Mouse (Mus musculus) G1E (cell line): ENCODE results near the gene Ahsa1. TPM values are rescaled to one million over a fixed set of nuclear protein-coding genes. Genes with fewer than 3 reads are reported as not detected.
"Not testable (repeated sequence)": the region's sequence is repeated elsewhere in the genome, so short reads cannot be mapped to it uniquely, and the experiment has no call there.

Source experiments
- ATAC-seq: 2 replicates; pipeline ENCODE4 v1.8.0; 2016; ENCODE audit warnings: mild to moderate bottlenecking; ENCODE audit not compliant: insufficient number of reproducible peaks, poor library complexity, low FRiP score, severe bottlenecking; ENCODE audit errors: extremely low read depth
- DNase-seq: peaks from one replicate; pipeline ENCODE4 v3.0.0; 2012; ENCODE audit warnings: low spot score
- H3K27me3 ChIP-seq: 2 replicates; pipeline ENCODE4 v1.6.1; 2012; ENCODE audit warnings: mild to moderate bottlenecking, low read length, inconsistent platforms; ENCODE audit not compliant: insufficient read depth
- H3K36me3 ChIP-seq: replicated peaks from 2 replicates; pipeline ENCODE3; 2012; ENCODE audit warnings: mild to moderate bottlenecking, inconsistent platforms
- H3K4me1 ChIP-seq: 2 replicates; pipeline ENCODE4 v1.6.1; 2012; ENCODE audit warnings: low read depth, low read length, inconsistent platforms, mixed read lengths; ENCODE audit not compliant: insufficient read depth
- H3K4me3 ChIP-seq: 2 replicates; pipeline ENCODE4 v1.5.1; 2012; ENCODE audit warnings: low read depth, mild to moderate bottlenecking, inconsistent platforms, low read length, moderate library complexity, mixed read lengths
- H3K9me3 ChIP-seq: replicated peaks from 2 replicates; pipeline ENCODE4 v1.6.1; 2012; ENCODE audit warnings: inconsistent platforms
- CTCF ChIP-seq: IDR thresholded peaks from 2 replicates; pipeline ENCODE4 v1.5.1; 2012; ENCODE audit warnings: low read depth, low read length, inconsistent platforms, mixed read lengths
- GATA1 ChIP-seq: IDR thresholded peaks from 2 replicates; pipeline ENCODE4 v1.6.1; 2012; ENCODE audit warnings: borderline replicate concordance, low read length, inconsistent platforms, mixed read lengths
- GATA2 ChIP-seq: IDR thresholded peaks from 2 replicates; pipeline ENCODE4 v1.6.1; 2012; ENCODE audit warnings: low read depth, low read length, inconsistent platforms, borderline replicate concordance
- POLR2AphosphoS5 ChIP-seq: IDR thresholded peaks from 2 replicates; pipeline ENCODE4 v1.6.1; 2012; ENCODE audit warnings: low read depth, low read length, inconsistent platforms; ENCODE audit not compliant: insufficient replicate concordance
- TAL1 ChIP-seq: conservative IDR thresholded peaks from 2 replicates; pipeline ENCODE4 v1.6.1; 2012; ENCODE audit warnings: low read depth, low read length, inconsistent platforms, mixed read lengths
- polyA plus RNA-seq: library from polyadenylated mRNA; stranded (reverse); fragments of >175 nt; gene quantifications from 2 replicates; pipeline ENCODE4 v1.2.3, GENCODE M21; 2012
- total RNA-seq, 2 experiments: library from RNA; stranded (forward) in 1 of 2; stranded (reverse) in 1 of 2; fragments of 200-1000 nt in 1 of 2; fragments of >200 nt in 1 of 2; fragmentation: Nextera tagmentation in 1 of 2; gene quantifications; 2 replicates each; pipeline ENCODE4 v1.2.3; 2014 to 2017

Gene Ahsa1
- total and polyA plus RNA-seq, 3 experiments, result 144 to 400 (median 207) TPM

GRCm38 (mm10) chr12:87305767-87306583 lies 39.7 kb downstream of the Ahsa1 start:
- H3K36me3 ChIP-seq, result peaks cover 33% of the 10 kb centered on the region
- H3K27me3 ChIP-seq, result peaks cover 3% of the 10 kb centered on the region; the same call in 1 of the 2 replicates
- DNase-seq, result no peak
- no peak for ATAC-seq
- no peaks in the 10 kb centered on the region for H3K9me3 ChIP-seq
- H3K4me3 ChIP-seq, result no peak overlapping the region
- no peak for TF ChIP-seq GATA2
- no peak for TF ChIP-seq CTCF
- no peak for TF ChIP-seq POLR2AphosphoS5
- no peak for TF ChIP-seq TAL1
- TF ChIP-seq GATA1, result no peak
- H3K4me1 ChIP-seq, result no peaks in the 10 kb centered on the region

- not testable (repeated sequence) for H3K27me3 ChIP-seq, H3K4me1 ChIP-seq, ATAC-seq, H3K9me3 ChIP-seq, H3K4me3 ChIP-seq, DNase-seq
- peaks cover 37% of the 10 kb centered on the region for H3K36me3 ChIP-seq
Measured at GRCm38 (mm10) chr12:87306584-87306844, 40.2 kb downstream of the Ahsa1 start.

GRCm38 (mm10) chr12:87313098-87313497 lies 46.8 kb downstream of the Ahsa1 start:
- DNase-seq (no peak), ATAC-seq (no peak)
- Histone ChIP-seq H3K9me3 (no peaks in the 10 kb centered on the region), H3K36me3 (peaks cover 75% of the 10 kb centered on the region), H3K27me3 (no peaks in the 10 kb centered on the region), H3K4me1 (no peaks in the 10 kb centered on the region), H3K4me3 (no peak overlapping the region)
- TF ChIP-seq GATA1 (no peak), POLR2AphosphoS5 (no peak), TAL1 (no peak), CTCF (no peak), GATA2 (no peak)

- H3K4me1 ChIP-seq, result no peaks in the 10 kb centered on the region
- no peak for TF ChIP-seq POLR2AphosphoS5
- TF ChIP-seq TAL1, result no peak
- no peak for TF ChIP-seq GATA1
Measured at GRCm38 (mm10) chr12:87317951-87318350, 51.7 kb downstream of the Ahsa1 start.

DNA sequence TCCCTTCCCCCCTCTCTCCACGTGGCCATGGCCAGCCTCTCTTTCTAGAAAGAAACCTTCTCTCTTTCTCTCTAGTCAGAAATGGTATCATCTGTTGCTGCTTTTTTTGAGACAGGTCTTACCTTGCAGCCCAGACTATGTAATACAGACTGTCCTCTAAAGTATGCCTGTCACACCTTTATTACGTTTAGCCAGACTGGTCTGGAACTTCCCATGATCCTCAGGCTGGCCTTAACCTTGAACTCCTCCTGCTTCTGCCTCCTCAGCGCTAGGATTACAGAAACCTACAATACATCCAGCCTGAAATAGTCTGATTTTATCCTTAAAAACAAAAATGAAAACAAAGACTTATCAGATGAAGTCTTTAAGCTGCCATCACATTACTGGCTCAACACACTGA lies 53.0 kb downstream of the Ahsa1 start:
- ATAC-seq (no peak), DNase-seq (no peak)
- TF ChIP-seq TAL1, result no peak
- no peak for TF ChIP-seq POLR2AphosphoS5
- TF ChIP-seq GATA2, result no peak
- TF ChIP-seq CTCF, result no peak
- no peak for TF ChIP-seq GATA1
- H3K36me3 ChIP-seq, result peaks cover 60% of the 10 kb centered on the region
- H3K9me3 ChIP-seq, result no peaks in the 10 kb centered on the region
- no peak overlapping the region for H3K4me3 ChIP-seq
- H3K4me1 ChIP-seq, result no peaks in the 10 kb centered on the region
- H3K27me3 ChIP-seq, result no peaks in the 10 kb centered on the region

More at GRCm38 (mm10) chr12:87317951-87318350, 51.7 kb downstream of the Ahsa1 start:
- Histone ChIP-seq H3K36me3 (peaks cover 57% of the 10 kb centered on the region), H3K4me3 (no peak overlapping the region), H3K9me3 (no peaks in the 10 kb centered on the region), H3K27me3 (no peaks in the 10 kb centered on the region)
- no peak for DNase-seq
- ATAC-seq, result no peak

Other genes with a start within 250 kb of the Ahsa1 start
- not detected in 2 replicates for gene Tmem63c, start 245.1 kb upstream of the Ahsa1 start, total RNA-seq (2014; fragmentation: Nextera tagmentation)
- not detected in 2 replicates for gene Tmem63c, start 245.1 kb upstream of the Ahsa1 start, total RNA-seq (2017)
- not detected in 2 replicates for gene Tmem63c, start 245.1 kb upstream of the Ahsa1 start, polyA plus RNA-seq
- gene Ngb, start 163.9 kb upstream of the Ahsa1 start, total RNA-seq (2014; fragmentation: Nextera tagmentation), result not detected in 2 replicates
- gene Ngb, start 163.9 kb upstream of the Ahsa1 start, total RNA-seq (2017), result 0.23 and 0.49 TPM in 2 replicates
- gene Ngb, start 163.9 kb upstream of the Ahsa1 start, polyA plus RNA-seq, result not detected in 2 replicates
- 71.9 and 80.9 TPM in 2 replicates for gene Gstz1, start 119.3 kb upstream of the Ahsa1 start, total RNA-seq (2014; fragmentation: Nextera tagmentation)
- gene Gstz1, start 119.3 kb upstream of the Ahsa1 start, total RNA-seq (2017), result 51.5 and 54.2 TPM in 2 replicates
- gene Gstz1, start 119.3 kb upstream of the Ahsa1 start, polyA plus RNA-seq, result 6.6 and 7.2 TPM in 2 replicates
- gene Pomt2, start 118.5 kb upstream of the Ahsa1 start, total RNA-seq (2014; fragmentation: Nextera tagmentation), result 12.7 and 14.0 TPM in 2 replicates
- 10.6 and 11.9 TPM in 2 replicates for gene Pomt2, start 118.5 kb upstream of the Ahsa1 start, total RNA-seq (2017)
- gene Pomt2, start 118.5 kb upstream of the Ahsa1 start, polyA plus RNA-seq, result 5.0 and 5.3 TPM in 2 replicates
- gene Samd15, start 66.8 kb upstream of the Ahsa1 start, total RNA-seq (2014; fragmentation: Nextera tagmentation), result 2.8 and 3.2 TPM in 2 replicates
- 1.5 and 2.3 TPM in 2 replicates for gene Samd15, start 66.8 kb upstream of the Ahsa1 start, total RNA-seq (2017)
- 0.21 TPM in 1 of 2 replicates, not detected in the other for gene Samd15, start 66.8 kb upstream of the Ahsa1 start, polyA plus RNA-seq
- gene Tmed8, start 66.0 kb upstream of the Ahsa1 start, total RNA-seq (2014; fragmentation: Nextera tagmentation), result 21.6 and 21.8 TPM in 2 replicates
- gene Tmed8, start 66.0 kb upstream of the Ahsa1 start, total RNA-seq (2017), result 30.8 and 32.5 TPM in 2 replicates
- gene Tmed8, start 66.0 kb upstream of the Ahsa1 start, polyA plus RNA-seq, result 1.7 and 2.2 TPM in 2 replicates
- 0.75 TPM in 1 of 2 replicates, not detected in the other for gene Noxred1, start 27.7 kb upstream of the Ahsa1 start, total RNA-seq (2014; fragmentation: Nextera tagmentation)
- gene Noxred1, start 27.7 kb upstream of the Ahsa1 start, total RNA-seq (2017), result 0.11 and 0.58 TPM in 2 replicates
- gene Noxred1, start 27.7 kb upstream of the Ahsa1 start, polyA plus RNA-seq, result not detected in 2 replicates
- 31.6 and 36.4 TPM in 2 replicates for gene Vipas39, start 223 bp upstream of the Ahsa1 start, total RNA-seq (2014; fragmentation: Nextera tagmentation)
- gene Vipas39, start 223 bp upstream of the Ahsa1 start, total RNA-seq (2017), result 42.4 and 43.1 TPM in 2 replicates
- 1.2 and 1.3 TPM in 2 replicates for gene Vipas39, start 223 bp upstream of the Ahsa1 start, polyA plus RNA-seq
- gene Ism2, start 33.2 kb downstream of the Ahsa1 start, total RNA-seq (2014; fragmentation: Nextera tagmentation), result not detected in 2 replicates
- 0.05 TPM in 1 of 2 replicates, not detected in the other for gene Ism2, start 33.2 kb downstream of the Ahsa1 start, total RNA-seq (2017)
- not detected in 2 replicates for gene Ism2, start 33.2 kb downstream of the Ahsa1 start, polyA plus RNA-seq
- 111 and 123 TPM in 2 replicates for gene Sptlc2, start 121.9 kb downstream of the Ahsa1 start, total RNA-seq (2014; fragmentation: Nextera tagmentation)
- gene Sptlc2, start 121.9 kb downstream of the Ahsa1 start, total RNA-seq (2017), result 197 and 212 TPM in 2 replicates
- gene Sptlc2, start 121.9 kb downstream of the Ahsa1 start, polyA plus RNA-seq, result 50.5 and 52.7 TPM in 2 replicates
- gene Slirp, start 177.4 kb downstream of the Ahsa1 start, total RNA-seq (2014; fragmentation: Nextera tagmentation), result 62.5 and 68.0 TPM in 2 replicates
- 149 and 153 TPM in 2 replicates for gene Slirp, start 177.4 kb downstream of the Ahsa1 start, total RNA-seq (2017)
- gene Slirp, start 177.4 kb downstream of the Ahsa1 start, polyA plus RNA-seq, result 4.6 and 7.3 TPM in 2 replicates
- gene Alkbh1, start 177.5 kb downstream of the Ahsa1 start, total RNA-seq (2014; fragmentation: Nextera tagmentation), result 163 and 180 TPM in 2 replicates
- gene Alkbh1, start 177.5 kb downstream of the Ahsa1 start, total RNA-seq (2017), result 104 and 106 TPM in 2 replicates
- 36.6 and 41.3 TPM in 2 replicates for gene Alkbh1, start 177.5 kb downstream of the Ahsa1 start, polyA plus RNA-seq
- gene Snw1, start 205.8 kb downstream of the Ahsa1 start, total RNA-seq (2014; fragmentation: Nextera tagmentation), result 148 and 150 TPM in 2 replicates
- gene Snw1, start 205.8 kb downstream of the Ahsa1 start, total RNA-seq (2017), result 218 and 244 TPM in 2 replicates
- 22.6 and 29.8 TPM in 2 replicates for gene Snw1, start 205.8 kb downstream of the Ahsa1 start, polyA plus RNA-seq
- 3.8 TPM in 1 of 2 replicates, not detected in the other for gene Gm5788, start 228.2 kb downstream of the Ahsa1 start, total RNA-seq (2014; fragmentation: Nextera tagmentation)
- 0.52 and 1.1 TPM in 2 replicates for gene Gm5788, start 228.2 kb downstream of the Ahsa1 start, total RNA-seq (2017)
- 0.33 TPM in 1 of 2 replicates, not detected in the other for gene Gm5788, start 228.2 kb downstream of the Ahsa1 start, polyA plus RNA-seq
- not detected in 2 replicates for gene Gm8300, start 247.8 kb downstream of the Ahsa1 start, total RNA-seq (2014; fragmentation: Nextera tagmentation)
- gene Gm8300, start 247.8 kb downstream of the Ahsa1 start, total RNA-seq (2017), result 0.17 and 0.66 TPM in 2 replicates
- gene Gm8300, start 247.8 kb downstream of the Ahsa1 start, polyA plus RNA-seq, result not detected in 2 replicates